Mouse (Mus musculus): Measurements from ENCODE around the gene Gm11213.

- TF ChIP-seq CTCF (IDR thresholded peaks at IDR 0.05; ENCODE audit: control insufficient read depth, insufficient read depth, low read length) (no peak), POLR2A (IDR thresholded peaks at IDR 0.05; ENCODE audit: borderline replicate concordance, control insufficient read depth, low read depth, low read length) (no peak)
Measured at GRCm38 (mm10) chr4:63608391-63608790, 3.3 kb upstream of the Gm11213 start.

Measured in bone marrow, adult 2 months (tissue).